ENCODE assay signal across 16 mouse cellular contexts in the genomic region with DNA sequence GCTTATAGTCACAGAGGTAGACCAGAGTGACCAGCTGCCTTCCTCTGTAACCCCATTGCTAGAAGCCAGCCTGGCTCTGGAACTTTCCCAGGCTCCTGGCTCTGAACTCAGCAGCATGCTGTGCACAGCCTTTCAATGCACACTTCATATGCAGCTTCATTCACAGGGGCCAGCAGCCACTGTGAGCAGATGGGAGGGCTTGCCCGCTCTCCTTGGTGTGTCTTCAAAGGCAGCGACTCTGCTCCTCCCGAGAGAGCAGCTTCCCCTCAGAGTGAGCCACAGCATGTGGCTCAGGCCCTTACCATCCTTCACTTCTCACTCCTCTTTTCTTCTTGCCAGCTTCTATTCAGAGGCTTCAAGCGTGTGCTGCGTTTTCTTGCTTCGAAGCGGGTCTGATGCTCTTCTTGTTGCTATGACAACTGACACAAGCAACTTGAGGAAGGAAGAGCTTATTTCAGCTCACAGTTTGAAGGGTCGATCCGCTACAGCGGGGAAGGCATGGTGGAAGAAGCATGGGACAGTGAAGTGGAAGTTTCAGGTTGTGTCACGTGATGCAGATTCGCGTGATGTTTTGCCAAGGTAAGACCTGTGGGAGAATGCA. TPM values are rescaled to one million over a fixed set of nuclear protein-coding genes. Genes with fewer than 3 reads are reported as not detected.
DNase-seq lines count a peak whose midpoint lies in the region; ATAC-seq and TF ChIP-seq lines count a peak whose summit lies in the region.
"Had no signal": no experiment of that assay in that cellular context is flagged by ENCODE, and none has a peak within 500 bp of the region (broad histone marks: within the 10 kb centered on the region; RNA-seq: fewer than 3 reads in every experiment).

No protein-coding gene starts in this region.

- no peaks in the 10 kb centered on the region for H3K9me3 ChIP-seq in midbrain, embryonic 10.5 days (replicated peaks)
- no peaks in the 10 kb centered on the region for H3K9me3 ChIP-seq in midbrain, embryonic 11.5 days (ENCODE audit: control insufficient read depth, low read length)
- H3K9me3 ChIP-seq in forebrain, embryonic 14.5 days (replicated peaks; ENCODE audit: control insufficient read depth, low read length), result no peaks in the 10 kb centered on the region
- no peaks in the 10 kb centered on the region for H3K9me3 ChIP-seq in midbrain, postnatal 0 days (ENCODE audit: low read length)
- H3K9me3 ChIP-seq in intestine, postnatal 0 days (ENCODE audit: control insufficient read depth), result no peaks in the 10 kb centered on the region
- H3K9me3 ChIP-seq: heart, embryonic 10.5 days; intestine, embryonic 15.5 days; limb, embryonic 15.5 days had no signal

- no peak overlapping the region for H3K27ac ChIP-seq in midbrain, embryonic 10.5 days (replicated peaks)
- H3K27ac ChIP-seq in midbrain, embryonic 11.5 days (ENCODE audit: low read depth, low read length), result no peak overlapping the region
- no peak overlapping the region for H3K27ac ChIP-seq in forebrain, embryonic 14.5 days (ENCODE audit: low read depth, low read length)
- no peak overlapping the region; the same call in 1 of the 2 replicates for H3K27ac ChIP-seq in midbrain, postnatal 0 days (ENCODE audit: low read depth, low read length)
- no peak overlapping the region for H3K27ac ChIP-seq in intestine, postnatal 0 days (ENCODE audit: low read depth, low read length)
- H3K27ac ChIP-seq: heart, embryonic 10.5 days; intestine, embryonic 15.5 days; limb, embryonic 15.5 days had no signal

- H3K4me1 ChIP-seq in midbrain, embryonic 10.5 days, result peaks cover 19% of the 10 kb centered on the region
- peaks cover 5% of the 10 kb centered on the region for H3K4me1 ChIP-seq in midbrain, embryonic 11.5 days (ENCODE audit: control insufficient read depth, insufficient read depth, low read length)
- no peaks in the 10 kb centered on the region for H3K4me1 ChIP-seq in forebrain, embryonic 14.5 days (ENCODE audit: control insufficient read depth, insufficient read depth, low read length)
- H3K4me1 ChIP-seq in midbrain, postnatal 0 days (ENCODE audit: insufficient read depth, low read length), result no peaks in the 10 kb centered on the region
- no peaks in the 10 kb centered on the region for H3K4me1 ChIP-seq in intestine, postnatal 0 days (replicated peaks; ENCODE audit: control insufficient read depth, insufficient read depth, low read length)
- H3K4me1 ChIP-seq: heart, embryonic 10.5 days; limb, embryonic 15.5 days had no signal

- no peak for TF ChIP-seq CTCF in midbrain, postnatal 0 days (IDR thresholded peaks at IDR 0.05)
- no peak for TF ChIP-seq CTCF in intestine, postnatal 0 days (IDR thresholded peaks at IDR 0.05; ENCODE audit: low read depth)

- intact Hi-C loops in heart, postnatal 36 days (cut with DNase I), result no loop called here

- no peak overlapping the region for H3K4me3 ChIP-seq in midbrain, embryonic 10.5 days
- no peak overlapping the region for H3K4me3 ChIP-seq in midbrain, embryonic 11.5 days (ENCODE audit: low read depth, low read length)
- H3K4me3 ChIP-seq in forebrain, embryonic 14.5 days (ENCODE audit: low read depth, low read length), result no peak overlapping the region
- H3K4me3 ChIP-seq in midbrain, postnatal 0 days (ENCODE audit: low read depth, low read length), result no peak overlapping the region
- no peak overlapping the region for H3K4me3 ChIP-seq in intestine, postnatal 0 days (ENCODE audit: low read depth, low read length)
- H3K4me3 ChIP-seq: erythroblast, embryonic 14.5 days; heart, embryonic 10.5 days; intestine, embryonic 15.5 days; limb, embryonic 15.5 days had no signal

- H3K36me3 ChIP-seq in midbrain, embryonic 10.5 days, result no peaks in the 10 kb centered on the region
- no peaks in the 10 kb centered on the region for H3K36me3 ChIP-seq in midbrain, embryonic 11.5 days (ENCODE audit: control insufficient read depth, insufficient read depth, low read length)
- no peaks in the 10 kb centered on the region for H3K36me3 ChIP-seq in forebrain, embryonic 14.5 days (ENCODE audit: control insufficient read depth, insufficient read depth, low read length)
- no peaks in the 10 kb centered on the region for H3K36me3 ChIP-seq in midbrain, postnatal 0 days (ENCODE audit: insufficient read depth, low read length)
- H3K36me3 ChIP-seq in intestine, postnatal 0 days (ENCODE audit: control insufficient read depth, insufficient read depth), result no peaks in the 10 kb centered on the region
- H3K36me3 ChIP-seq: heart, embryonic 10.5 days; intestine, embryonic 15.5 days; limb, embryonic 15.5 days had no signal

- ATAC-seq in frontal cortex, adult (ENCODE audit: low TSS enrichment), result peak; percentile 27; the same call in 1 of the 2 replicates
- ATAC-seq in midbrain, embryonic 11.5 days (ENCODE audit: low FRiP score), result no peak
- ATAC-seq in forebrain, embryonic 14.5 days, result peak; percentile 60; the same call in 1 of the 2 replicates
- ATAC-seq in midbrain, postnatal 0 days (ENCODE audit: low FRiP score), result no peak
- no peak for ATAC-seq in intestine, postnatal 0 days
- ATAC-seq: intestine, embryonic 15.5 days had no signal

- H3K9ac ChIP-seq in midbrain, embryonic 11.5 days (ENCODE audit: low read length), result no peak overlapping the region
- no peak overlapping the region for H3K9ac ChIP-seq in forebrain, embryonic 14.5 days (ENCODE audit: low read length)
- H3K9ac ChIP-seq in midbrain, postnatal 0 days (replicated peaks; ENCODE audit: low read length, poor library complexity, severe bottlenecking), result no peak overlapping the region
- H3K9ac ChIP-seq in intestine, postnatal 0 days (ENCODE audit: low read depth, low read length), result no peak overlapping the region
- H3K9ac ChIP-seq: intestine, embryonic 15.5 days; limb, embryonic 15.5 days had no signal

- H3K27me3 ChIP-seq in midbrain, embryonic 10.5 days (ENCODE audit: low read depth, poor library complexity, severe bottlenecking), result no peaks in the 10 kb centered on the region
- no peaks in the 10 kb centered on the region for H3K27me3 ChIP-seq in midbrain, embryonic 11.5 days (ENCODE audit: control insufficient read depth, insufficient read depth, low read length)
- H3K27me3 ChIP-seq in forebrain, embryonic 14.5 days (replicated peaks; ENCODE audit: control insufficient read depth, insufficient read depth, low read length), result no peaks in the 10 kb centered on the region
- H3K27me3 ChIP-seq in midbrain, postnatal 0 days (ENCODE audit: insufficient read depth, low read length), result no peaks in the 10 kb centered on the region
- no peaks in the 10 kb centered on the region for H3K27me3 ChIP-seq in intestine, postnatal 0 days (replicated peaks; ENCODE audit: control insufficient read depth, insufficient read depth, low read length)
- H3K27me3 ChIP-seq: intestine, embryonic 15.5 days; limb, embryonic 15.5 days had no signal

- no peak for DNase-seq in frontal cortex, postnatal 36 days (ENCODE audit: low spot score in 2 of 2)
- DNase-seq in midbrain, embryonic 10.5 days (ENCODE audit: low spot score), result peak; percentile 19
- DNase-seq in midbrain, embryonic 11.5 days (ENCODE audit: low spot score, missing footprints), result no peak
- DNase-seq in forebrain, embryonic 14.5 days (ENCODE audit: low spot score), result peak; percentile 54
- DNase-seq in midbrain, postnatal 0 days (ENCODE audit: low spot score), result peak; percentile 66
- no peak for DNase-seq in heart, postnatal 36 days
- DNase-seq: adrenal gland, postnatal 25 days; cerebellum, postnatal 36 days; heart, postnatal 14 days; lung, postnatal 10 days had no signal

- 77% methylated on average over 13 of the region's 13 CpGs for WGBS in midbrain, embryonic 10.5 days
- WGBS in midbrain, embryonic 11.5 days, result 66% methylated on average over 13 of the region's 13 CpGs
- 58% methylated on average over 13 of the region's 13 CpGs for WGBS in forebrain, embryonic 14.5 days
- WGBS in midbrain, postnatal 0 days, result 49% methylated on average over 13 of the region's 13 CpGs
- WGBS in intestine, postnatal 0 days, result 90% methylated on average over 13 of the region's 13 CpGs

- H3K4me2 ChIP-seq in midbrain, embryonic 11.5 days, result no peak overlapping the region
- no peak overlapping the region for H3K4me2 ChIP-seq in forebrain, embryonic 14.5 days (ENCODE audit: low read length)
- H3K4me2 ChIP-seq in midbrain, postnatal 0 days (ENCODE audit: low read depth, low read length, poor library complexity, severe bottlenecking), result no peak overlapping the region
- H3K4me2 ChIP-seq in intestine, postnatal 0 days (replicated peaks; ENCODE audit: low read depth), result no peak overlapping the region
- H3K4me2 ChIP-seq: intestine, embryonic 15.5 days; limb, embryonic 15.5 days had no signal

RNA-seq across cellular contexts. Expression of gene Galnt2, which starts 27.1 kb away (rescaled TPM):
- polyA plus RNA-seq in midbrain, embryonic 10.5 days (2016; fragmentation: Nextera tagmentation; extraction: Ambion mirVana), result 35.3 and 47.5 TPM in 2 replicates
- 66.9 and 76.6 TPM in 2 replicates for polyA plus RNA-seq in midbrain, embryonic 11.5 days (2014; fragmentation: Nextera tagmentation; extraction: Ambion mirVana)
- 44.3 and 49.9 TPM in 2 replicates for polyA plus RNA-seq in forebrain, embryonic 14.5 days (2014; fragmentation: Nextera tagmentation; extraction: Ambion mirVana)
- 51.3 and 80.9 TPM in 2 replicates for total RNA-seq in midbrain, postnatal 0 days (2014; rRNA removed)
- polyA plus RNA-seq in midbrain, postnatal 0 days (2015; fragmentation: Nextera tagmentation; extraction: Ambion mirVana), result 65.4 and 66.4 TPM in 2 replicates
- polyA plus RNA-seq in intestine, postnatal 0 days (2015; fragmentation: Nextera tagmentation; extraction: Ambion mirVana), result 44.0 and 48.7 TPM in 2 replicates
- total RNA-seq in heart, postnatal 36 days (2021), result 10 to 100 TPM; 32.1 to 34.2 TPM

Comparison
In these comparisons a context has a peak if more than half of its experiments do, and no peak if none do; other contexts are left out.
1. DNase-seq: peak in midbrain, embryonic 10.5 days (single experiment), forebrain, embryonic 14.5 days (single experiment) and midbrain, postnatal 0 days (single experiment); none in frontal cortex, postnatal 36 days (0 of 2), midbrain, embryonic 11.5 days (single experiment) and heart, postnatal 36 days (0 of 2).
2. ATAC-seq: peak in frontal cortex, adult (single experiment) and forebrain, embryonic 14.5 days (single experiment); none in midbrain, embryonic 11.5 days (single experiment), midbrain, postnatal 0 days (single experiment) and intestine, postnatal 0 days (single experiment).